Mouse (Mus musculus) gastrocnemius, postnatal 14 days (tissue): ENCODE measurements around the gene Slc16a12. TPM values are rescaled to one million over a fixed set of nuclear protein-coding genes. Genes with fewer than 3 reads are reported as not detected.

Experiments used
- DNase-seq: peaks from one replicate; pipeline ENCODE4 v3.0.0; 2021; ENCODE audit warnings: mixed read lengths
- intact Hi-C: fragments of 180-260 bp; cut with DNase I; formaldehyde crosslinking; loops from one replicate; pipeline ENCODE4 v1.15.1; 2025; ENCODE audit warnings: low total_unique reads
- microRNA-seq, 2 experiments: library from miRNA; unstranded; fragments of <30 nt; microRNA quantifications; one replicate each; pipeline ENCODE4 v1.2.0; 2021
- total RNA-seq, 2 experiments: library from RNA; stranded (reverse); gene quantifications; 2 replicates each; pipeline ENCODE4 v1.2.3; 2021

The Slc16a12 gene
- total RNA-seq, 2 experiments from 2014 or later: 1.5 to 1.8 TPM

DNA sequence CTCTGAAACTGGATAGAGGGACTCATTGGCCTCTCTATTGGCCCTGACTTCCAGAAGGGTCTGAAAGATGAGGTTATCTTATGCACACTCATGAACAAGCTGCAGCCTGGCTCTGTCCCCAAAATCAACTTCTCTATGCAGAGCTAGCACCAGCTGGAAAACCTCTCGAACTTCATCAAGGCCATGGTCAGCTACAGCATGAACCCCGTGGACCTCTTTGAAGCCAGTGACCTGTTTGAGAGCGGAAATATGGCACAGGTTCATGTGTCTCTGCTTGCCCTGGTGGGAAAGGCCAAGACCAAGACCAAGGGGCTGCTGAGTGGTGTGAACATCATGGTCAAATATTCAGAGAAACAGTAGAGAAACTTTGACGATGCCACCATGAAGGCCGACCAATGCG is 123.3 kb downstream of the Slc16a12 start:
- no peak for DNase-seq
- intact Hi-C loops: no loop called here

GRCm38 (mm10) chr19:34620871-34621270 is 126.2 kb downstream of the Slc16a12 start:
- intact Hi-C loops: no loop called here
- no peak for DNase-seq

Small RNA genes within 50 kb of the gene (microRNA-seq; reads per million reads assigned to microRNA genes)
- gene Gm27476: 0 reads per million in 2 experiments

Other genes with a start within 250 kb of the Slc16a12 start
- 10 to 100 TPM; 10.3 to 11.2 TPM for gene Lipa, start 219.8 kb downstream of the Slc16a12 start, total RNA-seq
- 1 to 10 TPM; 1.8 to 2.0 TPM for gene Ifit2, start 196.6 kb downstream of the Slc16a12 start, total RNA-seq
- under 1 TPM; 0.68 to 0.78 TPM for gene Ifit3, start 163.8 kb downstream of the Slc16a12 start, total RNA-seq
- gene Ifit1bl1, start 145.3 kb downstream of the Slc16a12 start, total RNA-seq: under 1 TPM; 0.12 to 0.16 TPM
- under 1 TPM; 0.27 to 0.33 TPM for gene Ifit3b, start 139.3 kb downstream of the Slc16a12 start, total RNA-seq
- gene Ifit1bl2, start 106.5 kb downstream of the Slc16a12 start, total RNA-seq: under 1 TPM in 1 of 2 experiments, not detected in 1; 0.06 TPM
- gene Ifit1, start 106.4 kb downstream of the Slc16a12 start, total RNA-seq: under 1 TPM; 0.12 to 0.13 TPM
- gene Pank1, start 132.2 kb upstream of the Slc16a12 start, total RNA-seq: 10 to 100 TPM in 1 of 2 experiments, 1 to 10 TPM in 1; 9.1 to 19.6 TPM
- gene Kif20b, start 175.1 kb upstream of the Slc16a12 start, total RNA-seq: 1 to 10 TPM; 2.4 to 2.6 TPM